ENCODE assay signal across 8 mouse cellular contexts in genomic region chr11:119042466-119043272, GRCm38 (mm10). TPM values are rescaled to one million over a fixed set of nuclear protein-coding genes. Genes with fewer than 3 reads are reported as not detected.
DNase-seq lines count a peak whose midpoint lies in the region; ATAC-seq lines count a peak whose summit lies in the region.

No protein-coding gene starts in this region.

- peak; percentile 43 for DNase-seq in kidney, adult 18-20 months
- no peak for DNase-seq in kidney, adult 8-10 months
- DNase-seq in NIH3T3 (ENCODE audit: low read depth): peak; percentile 66
- DNase-seq in embryonic facial prominence, embryonic 11.5 days (ENCODE audit: low spot score): peak; percentile 84
- DNase-seq in liver, embryonic 11.5 days (ENCODE audit: low spot score): peak; percentile 41
- no peak for DNase-seq in urinary bladder, adult 2 months (ENCODE audit: low spot score)
- DNase-seq in gastrocnemius, adult 18-20 months (ENCODE audit: low spot score): no peak
- no peak for DNase-seq in right cerebral cortex, postnatal 14 days

- H3K4me3 ChIP-seq in embryonic facial prominence, embryonic 11.5 days (ENCODE audit: low read depth, low read length): no peak overlapping the region
- 0 out of 2 replicates have a peak overlapping the region, but pooled peaks have one; percentile 15 for H3K4me3 ChIP-seq in liver, embryonic 11.5 days (ENCODE audit: low read depth, low read length)

- no peaks in the 10 kb centered on the region for H3K9me3 ChIP-seq in embryonic facial prominence, embryonic 11.5 days (replicated peaks; ENCODE audit: control insufficient read depth, low read length)
- H3K9me3 ChIP-seq in liver, embryonic 11.5 days (ENCODE audit: control insufficient read depth, low read length): no peaks in the 10 kb centered on the region

- H3K4me1 ChIP-seq in embryonic facial prominence, embryonic 11.5 days (ENCODE audit: control insufficient read depth, insufficient read depth, low read length): peaks cover 12% of the 10 kb centered on the region
- peaks cover 50% of the 10 kb centered on the region for H3K4me1 ChIP-seq in liver, embryonic 11.5 days (replicated peaks; ENCODE audit: control insufficient read depth, insufficient read depth, low read length)

- 0 out of 2 replicates have a peak overlapping the region, but pooled peaks have one; percentile 38 for H3K27ac ChIP-seq in embryonic facial prominence, embryonic 11.5 days (replicated peaks; ENCODE audit: low read depth, low read length)
- no peak overlapping the region for H3K27ac ChIP-seq in liver, embryonic 11.5 days (ENCODE audit: low read depth, low read length)

- peaks cover 44% of the 10 kb centered on the region for H3K27me3 ChIP-seq in embryonic facial prominence, embryonic 11.5 days (ENCODE audit: control insufficient read depth, insufficient read depth, low read length)
- H3K27me3 ChIP-seq in liver, embryonic 11.5 days (replicated peaks; ENCODE audit: control insufficient read depth, insufficient read depth, low read length): peaks cover 86% of the 10 kb centered on the region

- ATAC-seq in embryonic facial prominence, embryonic 11.5 days (replicated peaks; ENCODE audit: insufficient number of reproducible peaks, low FRiP score, low TSS enrichment, low read depth): no peak
- no peak for ATAC-seq in liver, embryonic 11.5 days (replicated peaks; ENCODE audit: low FRiP score)

- no peaks in the 10 kb centered on the region; the same call in 1 of the 2 replicates for H3K36me3 ChIP-seq in embryonic facial prominence, embryonic 11.5 days (replicated peaks; ENCODE audit: control insufficient read depth, insufficient read depth, low read depth, low read length)
- H3K36me3 ChIP-seq in liver, embryonic 11.5 days (ENCODE audit: control insufficient read depth, insufficient read depth, low read length): no peaks in the 10 kb centered on the region

- H3K4me2 ChIP-seq in embryonic facial prominence, embryonic 11.5 days (ENCODE audit: low read depth, low read length): peak overlapping the region; percentile 31; the same call in 1 of the 2 replicates
- H3K4me2 ChIP-seq in liver, embryonic 11.5 days: peak overlapping the region; percentile 92

- under 1% methylated on average over 52 of the region's 52 CpGs for WGBS in embryonic facial prominence, embryonic 11.5 days
- 1% methylated on average over 52 of the region's 52 CpGs for WGBS in liver, embryonic 11.5 days

- H3K9ac ChIP-seq in embryonic facial prominence, embryonic 11.5 days (replicated peaks; ENCODE audit: low read length): no peak overlapping the region; the same call in 1 of the 2 replicates
- H3K9ac ChIP-seq in liver, embryonic 11.5 days (ENCODE audit: low read depth, low read length): no peak overlapping the region

RNA-seq across cellular contexts. Expression of gene Cbx8, which starts 1.9 kb away (rescaled TPM):
- polyA plus RNA-seq in embryonic facial prominence, embryonic 11.5 days (2014; fragmentation: Nextera tagmentation; extraction: Ambion mirVana): 10.3 and 12.2 TPM in 2 replicates
- polyA plus RNA-seq in liver, embryonic 11.5 days (2014; fragmentation: Nextera tagmentation; extraction: Ambion mirVana): 6.5 and 7.1 TPM in 2 replicates
- 5.4 and 6.8 TPM in 2 replicates for polyA plus RNA-seq in urinary bladder, adult 2 months (2012; rRNA removed)
- total RNA-seq in gastrocnemius, adult 18-20 months (2021): 1 to 10 TPM; 2.6 to 3.5 TPM

RNA-seq across cellular contexts. Expression of gene Cbx2, which starts 19.9 kb away (rescaled TPM):
- polyA plus RNA-seq in embryonic facial prominence, embryonic 11.5 days (2014; fragmentation: Nextera tagmentation; extraction: Ambion mirVana): 87.1 and 91.8 TPM in 2 replicates
- 22.1 and 22.2 TPM in 2 replicates for polyA plus RNA-seq in liver, embryonic 11.5 days (2014; fragmentation: Nextera tagmentation; extraction: Ambion mirVana)
- polyA plus RNA-seq in urinary bladder, adult 2 months (2012; rRNA removed): 3.0 TPM in 2 replicates
- 1 to 10 TPM in 1 of 2 experiments, under 1 TPM in 1; 0.85 to 1.0 TPM for total RNA-seq in gastrocnemius, adult 18-20 months (2021)

RNA-seq across cellular contexts. Expression of gene Cbx4, which starts 43.4 kb away (rescaled TPM):
- polyA plus RNA-seq in embryonic facial prominence, embryonic 11.5 days (2014; fragmentation: Nextera tagmentation; extraction: Ambion mirVana): 4.4 and 4.8 TPM in 2 replicates
- polyA plus RNA-seq in liver, embryonic 11.5 days (2014; fragmentation: Nextera tagmentation; extraction: Ambion mirVana): 5.1 TPM in 2 replicates
- 32.2 and 36.0 TPM in 2 replicates for polyA plus RNA-seq in urinary bladder, adult 2 months (2012; rRNA removed)
- 1 to 10 TPM; 1.6 to 2.5 TPM for total RNA-seq in gastrocnemius, adult 18-20 months (2021)

RNA-seq across cellular contexts. Expression of gene Enpp7, which starts 54.7 kb away (rescaled TPM):
- not detected in 2 replicates for polyA plus RNA-seq in embryonic facial prominence, embryonic 11.5 days (2014; fragmentation: Nextera tagmentation; extraction: Ambion mirVana)
- not detected in 2 replicates for polyA plus RNA-seq in liver, embryonic 11.5 days (2014; fragmentation: Nextera tagmentation; extraction: Ambion mirVana)
- polyA plus RNA-seq in urinary bladder, adult 2 months (2012; rRNA removed): 0.08 TPM in 1 of 2 replicates, not detected in the other
- total RNA-seq in gastrocnemius, adult 18-20 months (2021): not detected

Comparison
In these comparisons a context has a peak if more than half of its experiments do, and no peak if none do; other contexts are left out.
1. DNase-seq: peak in kidney, adult 18-20 months (single experiment), NIH3T3 (single experiment), embryonic facial prominence, embryonic 11.5 days (single experiment) and liver, embryonic 11.5 days (single experiment); none in kidney, adult 8-10 months (0 of 2), urinary bladder, adult 2 months (single experiment), gastrocnemius, adult 18-20 months (single experiment) and right cerebral cortex, postnatal 14 days (single experiment).